Mouse (Mus musculus) mature B cell (primary cell): Measurements from ENCODE around the gene Rabepk.
"Not testable (repeated sequence)": the region's sequence is repeated elsewhere in the genome, so short reads cannot be mapped to it uniquely, and the experiment has no call there.

ENCODE experiments used
- in situ Hi-C: fragments of 300-500 bp; cut with MboI; formaldehyde crosslinking; loops from 2 replicates; pipeline ENCODE4 v1.14.3; 2019

The Rabepk gene

DNA sequence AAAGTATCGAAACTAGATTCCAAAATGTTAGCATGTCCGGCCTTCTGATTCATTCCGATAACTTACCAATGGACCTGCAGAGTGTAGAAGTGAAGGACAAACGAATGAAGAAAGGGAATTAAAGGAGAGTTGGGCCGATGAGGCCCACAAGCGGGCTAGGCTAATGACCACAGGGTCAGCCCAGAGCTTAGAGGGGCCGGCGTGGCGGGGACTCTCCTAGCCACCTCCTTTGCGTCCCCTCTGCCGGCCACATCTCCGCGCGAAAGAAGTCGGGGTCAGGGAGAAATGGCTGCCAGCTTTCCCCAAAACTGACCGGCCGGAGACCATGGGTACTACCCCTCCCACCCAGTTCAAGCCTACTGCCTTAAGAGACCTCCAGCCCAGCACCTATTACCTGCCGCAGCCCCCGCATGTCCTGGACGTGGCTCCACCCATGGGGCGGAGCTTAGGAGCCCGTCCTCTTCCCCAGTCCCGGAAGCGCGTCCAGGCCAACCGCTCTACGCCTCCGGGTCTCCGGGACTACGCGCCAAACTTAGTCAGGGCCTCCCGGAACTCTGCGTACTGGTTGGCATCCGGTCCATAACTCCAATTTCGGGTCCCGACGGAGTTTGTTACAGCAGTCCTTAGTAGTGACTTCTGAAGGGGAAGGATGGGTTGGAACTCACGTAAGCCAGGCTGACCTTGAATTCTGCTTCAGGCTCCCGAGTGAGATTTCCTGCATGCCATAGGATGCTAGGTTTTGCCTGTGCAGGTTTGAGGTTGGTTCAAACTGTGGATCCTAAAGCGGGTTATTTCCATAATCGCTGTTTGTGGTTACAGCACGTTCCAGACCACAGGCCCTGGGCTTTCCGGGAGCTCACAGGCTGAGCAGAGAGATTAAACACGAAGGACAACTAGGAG, at the start of gene Rabepk:
Gene Rabepk, minus strand, starts transcription at position 556 of the 900 bp plus-strand sequence.
- in situ Hi-C loops: no loop called here

DNA sequence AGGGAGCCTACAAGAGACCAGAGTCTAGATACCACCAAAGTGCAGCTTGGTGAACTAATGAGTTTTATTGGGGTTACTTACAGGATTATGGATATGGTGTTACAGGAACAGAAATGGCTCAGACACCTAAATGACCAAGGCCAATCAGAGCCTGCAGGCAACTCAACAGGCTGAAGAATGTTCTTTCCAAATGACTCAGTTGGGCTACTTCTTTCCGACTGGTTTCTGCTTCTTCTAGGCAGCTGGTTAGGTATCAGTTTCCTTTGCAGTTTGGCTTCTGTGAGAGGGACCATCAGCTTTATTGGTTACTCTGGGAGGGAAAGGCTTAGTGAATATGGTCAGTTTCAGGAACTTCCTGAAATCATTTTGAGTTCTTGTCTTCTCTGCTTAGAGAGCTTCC, 48.0 kb upstream of the Rabepk start:
- in situ Hi-C loops: no loop called here

DNA sequence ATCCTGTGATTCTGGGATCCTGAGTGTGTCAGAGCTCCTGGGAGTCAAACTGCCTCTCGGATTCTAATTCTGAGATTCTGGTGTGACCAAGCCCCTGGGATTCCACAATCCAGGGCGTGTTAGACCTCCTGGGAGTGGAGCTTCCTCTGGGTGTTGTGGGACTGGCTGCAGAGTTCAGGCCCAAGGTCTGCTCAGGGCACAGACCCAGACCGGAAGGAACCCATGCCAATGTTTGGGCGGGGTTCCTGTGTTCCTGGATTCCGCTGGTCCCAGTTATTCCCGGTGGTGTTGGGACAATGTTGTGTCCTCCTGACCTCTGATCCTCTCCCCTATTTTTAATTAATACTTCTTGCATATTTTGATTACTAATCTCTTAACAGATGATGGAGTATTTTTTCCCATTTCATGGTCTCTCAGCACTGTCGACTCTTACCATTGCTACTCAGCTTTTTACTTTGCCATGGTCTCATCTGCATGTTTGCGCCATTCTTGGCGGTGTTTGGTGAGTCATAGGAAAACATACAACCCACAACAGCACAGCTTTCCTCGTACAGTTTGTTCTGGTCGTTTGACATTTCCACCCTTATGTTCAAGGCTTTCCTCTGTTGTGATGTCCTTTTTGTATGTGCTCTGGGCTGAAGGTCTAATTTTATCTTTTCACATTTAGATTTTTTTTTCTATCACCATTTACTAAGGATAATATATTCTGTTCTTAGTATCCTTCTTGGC, 43.7 kb upstream of the Rabepk start:
- in situ Hi-C loops: no loop called here

DNA sequence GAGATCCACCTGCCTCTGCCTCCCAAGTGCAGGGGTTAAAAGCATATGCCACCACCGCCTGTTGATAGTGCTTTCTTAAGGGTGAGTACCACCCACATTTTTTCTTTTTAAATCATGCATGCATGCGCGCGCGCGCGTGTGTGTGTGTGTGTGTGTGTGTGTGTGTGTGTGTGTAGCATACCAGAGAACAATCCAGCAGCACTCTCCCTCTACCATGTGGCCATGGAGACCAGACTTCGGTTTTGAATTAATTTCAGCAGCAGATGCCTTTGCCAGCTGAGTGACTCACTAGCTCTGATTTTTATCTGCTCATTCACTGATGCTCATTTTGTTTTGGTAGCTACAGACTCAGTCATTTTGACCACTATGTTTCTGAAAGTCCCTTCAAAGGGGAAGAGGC, 42.0 kb upstream of the Rabepk start:
- in situ Hi-C loops: no loop called here

DNA sequence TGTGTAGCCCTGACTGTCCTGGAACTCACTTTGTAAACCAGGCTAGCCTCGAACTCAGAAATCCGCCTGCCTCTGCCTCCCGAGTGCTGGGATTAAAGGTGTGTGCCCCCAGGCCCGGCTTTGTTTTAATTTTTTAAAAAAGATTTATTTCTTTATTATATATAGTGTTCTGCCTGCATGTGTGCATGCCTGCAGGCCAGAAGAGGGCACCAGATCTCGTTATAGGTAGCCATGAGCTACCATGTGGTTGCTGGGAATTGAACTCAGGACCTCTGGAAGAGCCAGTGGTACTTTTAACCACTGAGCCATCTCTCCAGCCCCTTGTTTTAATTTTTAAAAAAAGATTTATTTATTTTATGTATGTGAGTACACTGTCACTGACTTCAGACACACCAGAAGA, 40.4 kb upstream of the Rabepk start:
- in situ Hi-C loops: not testable (repeated sequence)

GRCm38 (mm10) chr2:34835669-34836068, 36.0 kb upstream of the Rabepk start:
- in situ Hi-C loops: no loop called here

DNA sequence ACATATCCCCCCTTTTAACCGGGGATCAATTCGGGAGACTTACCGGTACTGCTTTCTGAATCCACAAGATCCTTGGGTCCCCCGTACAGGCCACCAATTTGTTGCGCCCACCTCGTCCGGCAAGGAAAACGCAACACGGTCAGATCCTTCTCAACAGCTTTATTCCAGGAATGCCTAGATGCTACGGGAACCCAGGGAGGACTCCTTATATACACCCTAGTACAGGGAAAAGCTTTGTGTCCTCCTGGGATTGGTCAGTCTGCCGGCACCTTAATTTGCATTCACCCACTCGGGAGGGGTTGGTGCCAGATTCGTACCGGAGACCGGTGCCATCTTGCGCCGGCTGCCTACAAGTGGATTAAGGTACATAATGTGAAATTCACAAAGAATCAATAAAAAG, 33.9 kb upstream of the Rabepk start:
- in situ Hi-C loops: no loop called here

GRCm38 (mm10) chr2:34832766-34833457, 33.2 kb upstream of the Rabepk start, which contains the start of gene Gm34653:
TSS of gene Gm34653 (plus strand) at chr2:34833007.
- in situ Hi-C loops: not testable (repeated sequence)

- in situ Hi-C loops: not testable (repeated sequence)
These were observed 30.4 kb upstream of the Rabepk start for GRCm38 (mm10) chr2:34830066-34830465.

DNA sequence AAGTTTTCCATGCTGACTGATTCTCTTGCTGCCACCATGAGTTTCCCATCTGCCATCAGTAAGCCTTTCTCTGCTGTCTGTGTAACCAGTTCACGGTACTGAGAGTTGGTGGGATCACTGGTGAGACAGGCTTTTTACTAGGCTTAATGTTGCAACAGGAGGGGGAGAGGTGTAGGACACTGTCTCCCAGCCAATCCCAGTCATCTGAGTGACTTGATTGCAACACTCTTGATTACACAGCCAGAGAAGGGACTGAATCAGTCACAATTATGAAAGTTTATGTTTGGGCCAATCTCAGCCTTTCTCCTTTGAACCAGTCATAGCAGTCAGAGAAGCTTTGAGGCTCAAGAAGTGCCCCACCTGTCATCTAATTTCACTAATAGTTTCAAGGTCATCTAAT, 28.3 kb upstream of the Rabepk start:
- in situ Hi-C loops: no loop called here

GRCm38 (mm10) chr2:34827591-34827990, 27.9 kb upstream of the Rabepk start:
- in situ Hi-C loops: no loop called here

GRCm38 (mm10) chr2:34826460-34827231, 26.9 kb upstream of the Rabepk start:
- in situ Hi-C loops: no loop called here

- in situ Hi-C loops: no loop called here
These were observed 26.2 kb upstream of the Rabepk start, which contains the start of gene Fbxw2 for GRCm38 (mm10) chr2:34825827-34826459. TSS of gene Fbxw2 (minus strand) at chr2:34826311.

DNA sequence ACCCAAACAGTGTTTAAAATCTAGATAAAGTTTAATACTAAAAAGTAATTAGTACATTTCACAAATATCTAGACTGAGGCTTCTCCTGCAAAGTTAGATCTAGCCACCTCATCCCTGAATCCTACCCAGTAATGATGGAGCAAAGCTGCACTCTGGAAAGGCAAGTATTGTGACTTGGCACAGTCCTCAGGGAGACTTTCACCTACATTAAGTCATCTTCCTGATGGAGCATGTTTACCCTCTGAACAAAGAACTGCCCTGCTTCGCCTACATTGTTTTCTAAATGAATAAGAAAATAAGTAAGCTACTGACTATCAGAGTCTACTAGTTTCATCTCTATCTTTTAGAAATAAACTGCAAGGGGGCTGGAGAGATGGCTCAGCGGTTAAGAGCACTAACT, 18.8 kb upstream of the Rabepk start:
- in situ Hi-C loops: no loop called here

- in situ Hi-C loops: not testable (repeated sequence)
These were observed 16.2 kb upstream of the Rabepk start for GRCm38 (mm10) chr2:34815893-34816292.

GRCm38 (mm10) chr2:34812706-34813105, 13.0 kb upstream of the Rabepk start:
- in situ Hi-C loops: no loop called here

GRCm38 (mm10) chr2:34810775-34811174, 11.1 kb upstream of the Rabepk start:
- in situ Hi-C loops: no loop called here

GRCm38 (mm10) chr2:34809568-34809967, 9.9 kb upstream of the Rabepk start:
- in situ Hi-C loops: no loop called here

DNA sequence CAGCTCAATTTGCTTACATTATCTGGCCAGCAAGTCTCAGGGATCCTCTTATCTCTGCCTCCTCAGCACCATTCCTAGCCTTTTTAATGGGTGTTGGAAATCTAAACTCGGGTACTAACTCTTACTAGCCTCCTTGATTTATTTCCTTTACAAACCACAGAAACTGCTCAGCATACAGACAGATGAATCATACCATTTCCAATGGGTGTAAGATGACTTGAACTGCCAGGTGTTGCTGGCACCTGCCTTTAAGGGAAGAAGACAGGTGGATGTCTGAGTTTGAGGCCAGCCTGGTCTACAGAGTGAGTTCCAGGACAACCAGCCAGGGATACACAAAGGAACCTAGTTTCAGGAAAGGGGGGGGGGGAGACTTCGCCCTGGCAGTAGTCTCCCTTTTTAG, 8.3 kb upstream of the Rabepk start:
- in situ Hi-C loops: no loop called here

GRCm38 (mm10) chr2:34805364-34805950, 5.7 kb upstream of the Rabepk start:
- in situ Hi-C loops: no loop called here

DNA sequence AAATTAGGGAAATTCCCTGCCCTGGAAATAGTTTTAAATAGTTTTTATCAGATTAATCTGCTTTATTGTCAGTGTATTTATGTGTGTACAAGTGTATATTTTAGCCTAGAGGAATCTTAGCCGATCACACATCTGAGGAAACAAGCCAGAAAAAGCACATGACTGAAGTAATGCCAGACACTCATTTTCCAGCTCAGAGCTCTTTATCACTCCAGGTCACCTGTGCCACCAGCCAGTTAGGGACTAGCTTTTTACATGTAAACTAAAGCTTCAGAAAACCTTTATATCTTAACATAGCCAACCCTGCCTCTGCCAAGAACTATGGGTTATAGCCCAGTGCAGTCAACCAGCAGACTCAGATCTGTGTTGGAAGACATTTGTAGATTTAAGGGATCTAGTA, 5.1 kb upstream of the Rabepk start:
- in situ Hi-C loops: no loop called here
